In the genomic region with DNA sequence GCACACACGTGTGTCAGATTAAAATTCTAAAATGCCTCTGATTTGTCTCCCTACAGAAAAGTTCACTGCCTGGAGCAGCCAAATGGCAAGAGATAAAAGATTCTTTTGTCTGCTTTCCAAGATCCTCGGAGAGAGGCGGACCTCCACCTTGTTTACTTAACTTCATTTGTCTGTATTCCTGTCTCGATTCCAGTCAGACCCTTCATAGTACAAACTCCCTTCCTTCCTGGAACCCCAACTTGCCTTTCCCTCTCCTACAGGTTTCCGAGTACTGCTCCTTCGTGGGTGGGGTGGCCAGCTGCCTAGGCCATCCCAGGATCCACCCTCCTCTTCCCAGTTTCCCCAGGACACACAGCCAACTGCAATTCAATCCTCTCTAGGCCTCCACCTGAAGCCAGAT, we compare ENCODE assay signal across 17 mouse cellular contexts. TPM values are rescaled to one million over a fixed set of nuclear protein-coding genes. Genes with fewer than 3 reads are reported as not detected.
A peak's percentile ranks its signal among the peaks of the same experiment; 100 is the strongest.
DNase-seq lines count a peak whose midpoint lies in the region; ATAC-seq and TF ChIP-seq lines count a peak whose summit lies in the region.
"Had no signal": no experiment of that assay in that cellular context is flagged by ENCODE, and none has a peak within 500 bp of the region (broad histone marks: within the 10 kb centered on the region; RNA-seq: fewer than 3 reads in every experiment).

No protein-coding gene starts in this region.

- TF ChIP-seq CTCF in forebrain, postnatal 0 days (IDR thresholded peaks at IDR 0.05; ENCODE audit: low read depth): no peak

- H3K27me3 ChIP-seq in forebrain, embryonic 10.5 days (ENCODE audit: poor library complexity, severe bottlenecking): no peaks in the 10 kb centered on the region
- H3K27me3 ChIP-seq in forebrain, postnatal 0 days (ENCODE audit: insufficient read depth, low read length): no peaks in the 10 kb centered on the region
- H3K27me3 ChIP-seq: forebrain, embryonic 15.5 days; hindbrain, embryonic 13.5 days; liver, embryonic 15.5 days had no signal

- no peaks in the 10 kb centered on the region for H3K4me1 ChIP-seq in forebrain, embryonic 10.5 days
- H3K4me1 ChIP-seq in forebrain, postnatal 0 days (ENCODE audit: insufficient read depth): no peaks in the 10 kb centered on the region
- peaks cover 20% of the 10 kb centered on the region for H3K4me1 ChIP-seq in brown adipose tissue, adult 24 weeks (ENCODE audit: control insufficient read depth, insufficient read depth, insufficient read length, low read length)
- H3K4me1 ChIP-seq: forebrain, embryonic 15.5 days had no signal

- no peak overlapping the region for H3K4me2 ChIP-seq in forebrain, postnatal 0 days (ENCODE audit: low read depth)
- H3K4me2 ChIP-seq: forebrain, embryonic 15.5 days; hindbrain, embryonic 13.5 days; liver, embryonic 15.5 days had no signal

- 65% methylated on average over 6 of the region's 6 CpGs for WGBS in forebrain, embryonic 10.5 days
- 43% methylated on average over 6 of the region's 6 CpGs for WGBS in forebrain, postnatal 0 days

- peaks cover 4% of the 10 kb centered on the region for H3K9me3 ChIP-seq in forebrain, embryonic 10.5 days
- H3K9me3 ChIP-seq in forebrain, postnatal 0 days (ENCODE audit: low read length): no peaks in the 10 kb centered on the region
- H3K9me3 ChIP-seq: forebrain, embryonic 15.5 days; hindbrain, embryonic 13.5 days; liver, embryonic 15.5 days had no signal

- no peaks in the 10 kb centered on the region for H3K36me3 ChIP-seq in forebrain, embryonic 10.5 days (replicated peaks)
- no peaks in the 10 kb centered on the region for H3K36me3 ChIP-seq in forebrain, postnatal 0 days (ENCODE audit: insufficient read depth)
- H3K36me3 ChIP-seq: forebrain, embryonic 15.5 days; hindbrain, embryonic 13.5 days; liver, embryonic 15.5 days had no signal

- ATAC-seq in forebrain, postnatal 0 days: no peak
- ATAC-seq: activated CD4-positive, CD25-positive, alpha-beta regulatory T cell, adult 4 months; forebrain, embryonic 15.5 days had no signal

- DNase-seq in forebrain, embryonic 10.5 days (ENCODE audit: extremely low spot score, low spot score): no peak
- no peak for DNase-seq in forebrain, postnatal 0 days
- peak; percentile 37 for DNase-seq in kidney, adult 11 months
- no peak for DNase-seq in kidney, adult 18-20 months
- DNase-seq in lung, postnatal 10 days: peak; percentile 54
- DNase-seq in embryo, embryonic 11 days: no peak
- DNase-seq in thymus, postnatal 4 days: no peak
- DNase-seq: cerebellum, adult 11-12 months; kidney, adult 9 months; right cerebral cortex, adult 18-20 months; thymus, postnatal 25 days had no signal

- H3K9ac ChIP-seq in forebrain, postnatal 0 days: no peak overlapping the region
- H3K9ac ChIP-seq: forebrain, embryonic 15.5 days; hindbrain, embryonic 13.5 days; liver, embryonic 15.5 days had no signal

- peak overlapping the region; percentile 51; the same call in 1 of the 2 replicates for H3K27ac ChIP-seq in forebrain, embryonic 10.5 days
- H3K27ac ChIP-seq in forebrain, postnatal 0 days (ENCODE audit: low read depth, low read length): no peak overlapping the region
- peak overlapping the region; percentile 55; the same call in 1 of the 2 replicates for H3K27ac ChIP-seq in brown adipose tissue, adult 24 weeks (replicated peaks; ENCODE audit: low read depth, low read length)
- H3K27ac ChIP-seq: forebrain, embryonic 15.5 days; hindbrain, embryonic 13.5 days; liver, embryonic 15.5 days had no signal

- H3K4me3 ChIP-seq in forebrain, embryonic 10.5 days: no peak overlapping the region
- no peak overlapping the region for H3K4me3 ChIP-seq in forebrain, postnatal 0 days (ENCODE audit: low read depth, low read length)
- no peak overlapping the region for H3K4me3 ChIP-seq in brown adipose tissue, adult 24 weeks (ENCODE audit: insufficient read depth, low read depth, low read length)
- H3K4me3 ChIP-seq: forebrain, embryonic 15.5 days; hindbrain, embryonic 13.5 days; liver, embryonic 15.5 days; myocyte had no signal

RNA-seq across cellular contexts. Expression of a gene that starts 18.5 kb away (rescaled TPM):
- polyA plus RNA-seq in forebrain, embryonic 10.5 days (2016; fragmentation: Nextera tagmentation; extraction: Ambion mirVana): 4.6 and 5.3 TPM in 2 replicates
- total RNA-seq in forebrain, postnatal 0 days (2014; rRNA removed): 8.9 and 9.0 TPM in 2 replicates
- polyA plus RNA-seq in forebrain, postnatal 0 days (2015; fragmentation: Nextera tagmentation; extraction: Ambion mirVana): 13.0 and 13.1 TPM in 2 replicates
- polyA plus RNA-seq in brown adipose tissue, adult 24 weeks (2012; ENCODE audit: insufficient read depth, insufficient read length, missing spikeins): 19.2 and 52.4 TPM in 2 replicates

RNA-seq across cellular contexts. Expression of a gene that starts 20.0 kb away (rescaled TPM):
- 49.7 and 51.6 TPM in 2 replicates for polyA plus RNA-seq in forebrain, embryonic 10.5 days (2016; fragmentation: Nextera tagmentation; extraction: Ambion mirVana)
- total RNA-seq in forebrain, postnatal 0 days (2014; rRNA removed): 90.4 and 103 TPM in 2 replicates
- polyA plus RNA-seq in forebrain, postnatal 0 days (2015; fragmentation: Nextera tagmentation; extraction: Ambion mirVana): 104 and 113 TPM in 2 replicates
- polyA plus RNA-seq in brown adipose tissue, adult 24 weeks (2012; ENCODE audit: insufficient read depth, insufficient read length, missing spikeins): 38.1 and 61.2 TPM in 2 replicates

RNA-seq across cellular contexts. Expression of a gene that starts 35.1 kb away (rescaled TPM):
- 1,607 and 1,608 TPM in 2 replicates for polyA plus RNA-seq in forebrain, embryonic 10.5 days (2016; fragmentation: Nextera tagmentation; extraction: Ambion mirVana)
- 3,707 and 3,724 TPM in 2 replicates for total RNA-seq in forebrain, postnatal 0 days (2014; rRNA removed)
- polyA plus RNA-seq in forebrain, postnatal 0 days (2015; fragmentation: Nextera tagmentation; extraction: Ambion mirVana): 2,151 and 2,226 TPM in 2 replicates
- polyA plus RNA-seq in brown adipose tissue, adult 24 weeks (2012; ENCODE audit: insufficient read depth, insufficient read length, missing spikeins): 32.5 and 58.6 TPM in 2 replicates

RNA-seq across cellular contexts. Expression of a gene that starts 38.3 kb away (rescaled TPM):
- polyA plus RNA-seq in forebrain, embryonic 10.5 days (2016; fragmentation: Nextera tagmentation; extraction: Ambion mirVana): 26.9 and 29.3 TPM in 2 replicates
- 15.3 and 20.4 TPM in 2 replicates for total RNA-seq in forebrain, postnatal 0 days (2014; rRNA removed)
- 3.0 and 4.4 TPM in 2 replicates for polyA plus RNA-seq in forebrain, postnatal 0 days (2015; fragmentation: Nextera tagmentation; extraction: Ambion mirVana)
- polyA plus RNA-seq in brown adipose tissue, adult 24 weeks (2012; ENCODE audit: insufficient read depth, insufficient read length, missing spikeins): 3.0 and 3.3 TPM in 2 replicates

RNA-seq across cellular contexts. Expression of a gene that starts 58.1 kb away (rescaled TPM):
- 81.9 and 84.0 TPM in 2 replicates for polyA plus RNA-seq in forebrain, embryonic 10.5 days (2016; fragmentation: Nextera tagmentation; extraction: Ambion mirVana)
- 6.1 and 9.7 TPM in 2 replicates for total RNA-seq in forebrain, postnatal 0 days (2014; rRNA removed)
- polyA plus RNA-seq in forebrain, postnatal 0 days (2015; fragmentation: Nextera tagmentation; extraction: Ambion mirVana): 13.1 and 15.6 TPM in 2 replicates
- 1.4 and 2.8 TPM in 2 replicates for polyA plus RNA-seq in brown adipose tissue, adult 24 weeks (2012; ENCODE audit: insufficient read depth, insufficient read length, missing spikeins)

Comparison
In these comparisons a context has a peak if more than half of its experiments do, and no peak if none do; other contexts are left out.
1. DNase-seq: peak in kidney, adult 11 months (single experiment) and lung, postnatal 10 days (single experiment); none in forebrain, embryonic 10.5 days (single experiment), forebrain, postnatal 0 days (single experiment), kidney, adult 18-20 months (single experiment), embryo, embryonic 11 days (single experiment) and thymus, postnatal 4 days (single experiment).
2. RNA of a gene that starts 35.1 kb away (polyA plus RNA-seq): 2,151 to 2,226 TPM in forebrain, postnatal 0 days and 1,607 to 1,608 TPM in forebrain, embryonic 10.5 days; 32.5 to 58.6 TPM in brown adipose tissue, adult 24 weeks; every median in the first group is over 10 times any median in the second.